Mouse (Mus musculus) small intestine, adult 2 months (tissue): ENCODE measurements around the gene Actr3b.

Experiments
- CTCF ChIP-seq: fragments of 200-500 bp; IDR thresholded peaks from 2 replicates; pipeline ENCODE4 v1.5.1; 2012; ENCODE audit warnings: low read depth, mild to moderate bottlenecking, control low read depth, inconsistent platforms, low read length, moderate library complexity, mixed read lengths; ENCODE audit not compliant: insufficient replicate concordance, insufficient read length; ENCODE audit errors: extremely low read depth
- POLR2A ChIP-seq: fragments of 200-500 bp; IDR thresholded peaks from 2 replicates; pipeline ENCODE4 v1.6.1; 2012; ENCODE audit warnings: low read depth, mild to moderate bottlenecking, control low read depth, inconsistent platforms, low read length, moderate library complexity

DNA sequence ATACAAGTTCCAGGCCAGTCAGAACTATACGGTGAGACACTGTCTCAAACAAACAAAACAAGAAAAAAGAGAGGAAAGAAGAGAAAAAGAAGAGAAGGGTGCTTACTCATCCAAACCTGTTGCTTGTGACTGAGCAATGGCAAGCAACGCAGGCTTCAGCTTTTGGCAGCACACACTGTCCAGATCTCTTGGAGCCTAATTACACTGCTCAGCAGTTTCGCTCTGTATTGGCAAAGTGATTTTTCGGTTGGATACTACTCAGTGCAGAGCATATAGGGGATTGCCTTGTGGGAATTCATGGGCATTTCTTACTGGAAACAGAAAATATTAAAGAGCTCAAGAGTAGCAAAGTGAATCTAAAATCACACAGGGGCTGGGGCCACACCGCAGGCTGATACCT lies 6.9 kb upstream of the Actr3b start:
- TF ChIP-seq CTCF (no peak), POLR2A (no peak)
